Mouse (Mus musculus): ENCODE data around the gene Bsph2.

Gene Bsph2

GRCm38 (mm10) chr7:13570967-13571366 lies at the start of gene Bsph2:
TSS of gene Bsph2 (minus strand) at chr7:13571067.
- DNase-seq = no peak

- peak; percentile 26 for DNase-seq
Observed at GRCm38 (mm10) chr7:13511539-13511938, 59.3 kb downstream of the Bsph2 start.

Measured in thymus, postnatal 25 days (tissue).